ENCODE assay signal across 8 mouse cellular contexts in the genomic region with DNA sequence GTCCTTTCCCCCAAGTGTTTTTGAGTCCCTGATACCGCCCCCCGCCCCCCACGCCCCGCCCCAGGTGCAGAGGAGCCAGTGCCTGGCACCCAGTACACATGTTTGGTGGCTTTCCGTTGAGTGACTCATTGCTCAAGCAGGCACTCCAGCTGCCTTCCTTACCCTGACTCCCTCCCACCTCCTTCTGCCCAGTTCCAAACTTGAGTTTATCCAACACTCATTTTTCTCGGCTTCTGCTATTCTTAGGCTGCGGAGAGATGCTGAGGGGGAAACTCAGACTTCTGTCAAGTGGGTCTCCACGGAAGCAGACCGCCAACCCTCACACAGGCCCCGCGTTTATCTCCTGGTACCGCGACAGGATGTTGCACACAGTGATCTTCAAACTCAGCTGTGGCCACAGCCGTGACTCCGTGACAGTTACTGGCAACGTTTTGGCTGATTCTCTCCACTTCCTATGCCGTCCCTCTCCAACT. TPM values are rescaled to one million over a fixed set of nuclear protein-coding genes. Genes with fewer than 3 reads are reported as not detected.
DNase-seq lines count a peak whose midpoint lies in the region; ATAC-seq and TF ChIP-seq lines count a peak whose summit lies in the region.

No protein-coding gene starts in this region.

- H3K4me3 ChIP-seq in kidney, embryonic 14.5 days (ENCODE audit: low read length), result no peak overlapping the region
- H3K4me3 ChIP-seq in liver, postnatal 0 days (ENCODE audit: low read depth, low read length), result peak overlapping the region; percentile 14; the same call in 1 of the 2 replicates

- no peaks in the 10 kb centered on the region for H3K4me1 ChIP-seq in kidney, embryonic 14.5 days (ENCODE audit: control insufficient read depth, insufficient read depth, low read length)
- H3K4me1 ChIP-seq in liver, postnatal 0 days (ENCODE audit: insufficient read depth), result peaks cover 20% of the 10 kb centered on the region

- no peak for TF ChIP-seq CTCF in liver, postnatal 0 days (IDR thresholded peaks at IDR 0.05; ENCODE audit: low read depth)

- no peak for DNase-seq in kidney, adult 18-20 months
- DNase-seq in adrenal gland, postnatal 14 days, result peak; percentile 33
- peak; percentile 77 for DNase-seq in layer of hippocampus, adult 11-12 months (ENCODE audit: low spot score)
- DNase-seq in liver, postnatal 0 days, result peak; percentile 68
- peak; percentile 76 for DNase-seq in right cerebral cortex, postnatal 25 days
- no peak for DNase-seq in testis, postnatal 10 days (ENCODE audit: low spot score)

- H3K27ac ChIP-seq in kidney, embryonic 14.5 days (ENCODE audit: low read depth, low read length), result no peak overlapping the region; the same call in 1 of the 2 replicates
- peak overlapping the region; percentile 76 for H3K27ac ChIP-seq in liver, postnatal 0 days (ENCODE audit: low read depth)

- H3K27me3 ChIP-seq in kidney, embryonic 14.5 days (ENCODE audit: control insufficient read depth, insufficient read depth, low read length), result no peaks in the 10 kb centered on the region
- no peaks in the 10 kb centered on the region for H3K27me3 ChIP-seq in liver, postnatal 0 days (ENCODE audit: insufficient read depth, low read length)

- H3K9me3 ChIP-seq in kidney, embryonic 14.5 days (ENCODE audit: control insufficient read depth, low read length), result no peaks in the 10 kb centered on the region
- no peaks in the 10 kb centered on the region for H3K9me3 ChIP-seq in liver, postnatal 0 days (ENCODE audit: low read length)

- TF ChIP-seq EP300 in liver, postnatal 0 days (IDR thresholded peaks at IDR 0.05; ENCODE audit: low read depth), result 0 out of 2 replicates have a peak, but pooled peaks have one; percentile 29

- H3K9ac ChIP-seq in kidney, embryonic 14.5 days (ENCODE audit: low read depth, low read length), result no peak overlapping the region
- H3K9ac ChIP-seq in liver, postnatal 0 days (replicated peaks), result 0 out of 2 replicates have a peak overlapping the region, but pooled peaks have one; percentile 33

- peak overlapping the region; percentile 29 for H3K4me2 ChIP-seq in kidney, embryonic 14.5 days (replicated peaks; ENCODE audit: low read depth, low read length)
- peak overlapping the region; percentile 61 for H3K4me2 ChIP-seq in liver, postnatal 0 days (ENCODE audit: low read depth, low read length)

- peak; percentile 62; the same call in 1 of the 2 replicates for ATAC-seq in kidney, embryonic 14.5 days (ENCODE audit: low FRiP score, low TSS enrichment)
- peak; percentile 91 for ATAC-seq in granulocyte monocyte progenitor cell, adult 5-6 weeks (replicated peaks; ENCODE audit: poor library complexity, severe bottlenecking)
- peak; percentile 89 for ATAC-seq in liver, postnatal 0 days

- no peaks in the 10 kb centered on the region for H3K36me3 ChIP-seq in kidney, embryonic 14.5 days (ENCODE audit: control insufficient read depth, insufficient read depth, low read length)
- no peaks in the 10 kb centered on the region for H3K36me3 ChIP-seq in liver, postnatal 0 days (replicated peaks; ENCODE audit: insufficient read depth, low read length)

- 42% methylated on average over 17 of the region's 17 CpGs for WGBS in kidney, embryonic 14.5 days
- WGBS in liver, postnatal 0 days (ENCODE audit: insufficient replicate concordance), result 11% methylated on average over 15 of the region's 17 CpGs

RNA-seq across cellular contexts. Expression of a gene that starts 13.6 kb away (rescaled TPM):
- polyA plus RNA-seq in kidney, embryonic 14.5 days (2014; fragmentation: Nextera tagmentation; extraction: Ambion mirVana), result 0.20 and 0.47 TPM in 2 replicates
- 0.59 and 1.6 TPM in 2 replicates for total RNA-seq in adrenal gland, postnatal 14 days (2021)
- 36.2 and 43.0 TPM in 2 replicates for total RNA-seq in granulocyte monocyte progenitor cell, adult 5-6 weeks (2014; fragmentation: Nextera tagmentation)
- total RNA-seq in granulocyte monocyte progenitor cell, adult 5-6 weeks (2017), result 28.3 and 28.6 TPM in 2 replicates
- polyA plus RNA-seq in liver, postnatal 0 days (2015; fragmentation: Nextera tagmentation; extraction: Ambion mirVana), result 3.1 and 3.2 TPM in 2 replicates

Comparison
In these comparisons a context has a peak if more than half of its experiments do, and no peak if none do; other contexts are left out.
1. DNase-seq: peak in adrenal gland, postnatal 14 days (single experiment), layer of hippocampus, adult 11-12 months (single experiment), liver, postnatal 0 days (single experiment) and right cerebral cortex, postnatal 25 days (single experiment); none in kidney, adult 18-20 months (single experiment) and testis, postnatal 10 days (single experiment).
2. RNA of a gene that starts 13.6 kb away (total RNA-seq): 28.3 to 43.0 TPM in granulocyte monocyte progenitor cell, adult 5-6 weeks; 0.59 to 1.6 TPM in adrenal gland, postnatal 14 days; every median in the first group is over 10 times any median in the second.
3. Peak in every context shown above with its lines, with median percentiles within 50 percentile points of each other: ATAC-seq.